Mouse (Mus musculus): ENCODE measurements around the gene Gm2832. TPM values are rescaled to one million over a fixed set of nuclear protein-coding genes. Genes with fewer than 3 reads are reported as not detected.
"Not testable (repeated sequence)": the region's sequence is repeated elsewhere in the genome, so short reads cannot be mapped to it uniquely, and the experiment has no call there.

The Gm2832 gene
- not detected in 2 replicates for polyA plus RNA-seq (2014; fragmentation: Nextera tagmentation; extraction: Ambion mirVana)

GRCm38 (mm10) chr14:41278505-41278904 is at the start of gene Gm2832:
Gm2832 (plus strand) TSS chr14:41278805.
- not testable (repeated sequence) for H3K9ac ChIP-seq (ENCODE audit: low read depth, low read length); H3K4me2 ChIP-seq; H3K27me3 ChIP-seq (ENCODE audit: control insufficient read depth, insufficient read depth, low read length); H3K4me1 ChIP-seq (ENCODE audit: control insufficient read depth, insufficient read depth, low read length); H3K27ac ChIP-seq (ENCODE audit: low read depth, low read length); H3K9me3 ChIP-seq (replicated peaks; ENCODE audit: control insufficient read depth, low read length); H3K4me3 ChIP-seq (ENCODE audit: low read depth, low read length); H3K36me3 ChIP-seq (ENCODE audit: control insufficient read depth, insufficient read depth, low read length); ATAC-seq (replicated peaks; ENCODE audit: insufficient number of reproducible peaks, low FRiP score, low TSS enrichment)
- 83% methylated on average over 2 of the region's 3 CpGs for WGBS (ENCODE audit: insufficient replicate concordance)

DNA sequence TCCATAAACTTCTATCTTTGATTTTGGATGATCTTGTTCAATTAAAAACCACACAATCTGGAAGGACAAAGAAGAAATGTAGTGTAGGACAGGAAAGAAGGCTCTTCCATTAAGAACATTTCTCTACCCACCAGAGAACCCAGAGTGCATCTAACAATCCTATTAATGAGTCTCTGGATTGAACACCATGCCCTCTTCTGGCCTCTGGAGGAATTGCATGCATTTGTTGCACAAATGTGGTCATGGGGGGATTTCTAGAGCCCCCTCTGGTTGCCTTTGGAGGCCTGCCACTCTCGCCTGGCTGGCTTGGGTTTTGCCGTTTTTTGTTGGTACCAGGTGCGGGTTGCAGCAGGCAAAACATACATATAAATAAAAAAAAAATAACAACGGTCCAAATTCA is 15.3 kb upstream of the Gm2832 start:
- H3K4me1 ChIP-seq (ENCODE audit: control insufficient read depth, insufficient read depth, low read length); ATAC-seq (replicated peaks; ENCODE audit: insufficient number of reproducible peaks, low FRiP score, low TSS enrichment); H3K9me3 ChIP-seq (replicated peaks; ENCODE audit: control insufficient read depth, low read length); H3K36me3 ChIP-seq (ENCODE audit: control insufficient read depth, insufficient read depth, low read length); H3K9ac ChIP-seq (ENCODE audit: low read depth, low read length); H3K27ac ChIP-seq (ENCODE audit: low read depth, low read length); H3K4me3 ChIP-seq (ENCODE audit: low read depth, low read length); H3K4me2 ChIP-seq; H3K27me3 ChIP-seq (ENCODE audit: control insufficient read depth, insufficient read depth, low read length): not testable (repeated sequence)
- WGBS (ENCODE audit: insufficient replicate concordance), result 38% methylated on average over 3 of the region's 4 CpGs

DNA sequence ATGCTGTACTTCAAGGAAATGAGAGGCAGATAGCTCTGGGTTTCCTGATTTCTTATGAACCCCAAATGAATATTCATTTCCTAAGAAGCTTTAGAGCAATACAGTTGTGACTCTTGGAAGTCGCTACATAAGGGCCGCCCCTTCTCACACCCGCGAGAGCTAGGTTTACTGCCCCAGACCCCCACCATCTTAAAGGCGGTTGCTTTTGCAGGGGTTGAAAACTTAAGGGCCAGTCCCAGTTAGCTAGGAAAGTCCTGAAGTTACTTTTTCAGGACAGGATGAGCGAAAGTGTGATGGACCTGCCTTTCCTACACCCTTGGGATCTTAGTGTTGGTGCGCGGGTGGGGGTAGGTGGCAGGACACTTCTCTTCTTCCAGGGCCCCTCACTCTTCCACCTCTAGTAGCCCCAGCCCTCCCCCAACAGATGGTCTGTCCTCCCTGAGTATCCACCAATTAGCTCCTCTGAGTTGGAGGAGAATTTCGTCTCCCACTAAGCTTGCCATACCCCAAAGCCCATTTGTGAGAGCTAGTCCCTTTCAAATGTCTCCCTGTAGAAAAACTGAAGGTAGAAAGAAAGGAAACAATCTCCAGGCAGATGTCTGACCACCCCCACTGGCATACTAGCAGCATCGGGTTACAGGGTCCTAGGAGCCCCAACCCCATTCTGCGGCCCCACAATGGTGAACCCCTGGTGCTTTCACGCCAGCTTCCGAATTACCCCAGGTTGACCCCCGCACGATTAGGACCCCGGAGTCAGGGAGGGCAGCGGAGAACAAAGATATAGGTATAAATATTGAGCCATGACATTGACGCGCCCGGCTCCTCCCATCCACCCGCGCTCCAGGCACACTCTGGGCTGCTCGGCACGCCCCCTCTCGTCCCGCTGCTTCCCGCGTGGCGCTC is 14.5 kb upstream of the Gm2832 start:
- H3K27ac ChIP-seq (ENCODE audit: low read depth, low read length); H3K9me3 ChIP-seq (replicated peaks; ENCODE audit: control insufficient read depth, low read length); H3K36me3 ChIP-seq (ENCODE audit: control insufficient read depth, insufficient read depth, low read length); H3K4me3 ChIP-seq (ENCODE audit: low read depth, low read length); H3K27me3 ChIP-seq (ENCODE audit: control insufficient read depth, insufficient read depth, low read length); H3K4me1 ChIP-seq (ENCODE audit: control insufficient read depth, insufficient read depth, low read length); H3K9ac ChIP-seq (ENCODE audit: low read depth, low read length); ATAC-seq (replicated peaks; ENCODE audit: insufficient number of reproducible peaks, low FRiP score, low TSS enrichment): not testable (repeated sequence)
- peak overlapping the region; percentile 58 for H3K4me2 ChIP-seq
- WGBS (ENCODE audit: insufficient replicate concordance), result 6% methylated on average over 21 of the region's 29 CpGs

- not testable (repeated sequence) for H3K9ac ChIP-seq (ENCODE audit: low read depth, low read length)
- H3K4me3 ChIP-seq (ENCODE audit: low read depth, low read length), result peak overlapping the region; percentile 27
These were observed 13.6 kb upstream of the Gm2832 start for GRCm38 (mm10) chr14:41264756-41265566.

GRCm38 (mm10) chr14:41285965-41286364 is 7.4 kb downstream of the Gm2832 start:
- not testable (repeated sequence) for H3K4me3 ChIP-seq (ENCODE audit: low read depth, low read length); H3K27me3 ChIP-seq (ENCODE audit: control insufficient read depth, insufficient read depth, low read length); H3K36me3 ChIP-seq (ENCODE audit: control insufficient read depth, insufficient read depth, low read length); H3K27ac ChIP-seq (ENCODE audit: low read depth, low read length); H3K4me1 ChIP-seq (ENCODE audit: control insufficient read depth, insufficient read depth, low read length); H3K9me3 ChIP-seq (replicated peaks; ENCODE audit: control insufficient read depth, low read length); H3K4me2 ChIP-seq; H3K9ac ChIP-seq (ENCODE audit: low read depth, low read length); ATAC-seq (replicated peaks; ENCODE audit: insufficient number of reproducible peaks, low FRiP score, low TSS enrichment)
- WGBS (ENCODE audit: insufficient replicate concordance), result 27% methylated on average over 1 of the region's 1 CpGs

More at GRCm38 (mm10) chr14:41264756-41265566, 13.6 kb upstream of the Gm2832 start:
- not testable (repeated sequence) for H3K9me3 ChIP-seq (replicated peaks; ENCODE audit: control insufficient read depth, low read length); H3K27ac ChIP-seq (ENCODE audit: low read depth, low read length); H3K27me3 ChIP-seq (ENCODE audit: control insufficient read depth, insufficient read depth, low read length); H3K36me3 ChIP-seq (ENCODE audit: control insufficient read depth, insufficient read depth, low read length); H3K4me1 ChIP-seq (ENCODE audit: control insufficient read depth, insufficient read depth, low read length)
- 0% methylated on average over 21 of the region's 36 CpGs for WGBS (ENCODE audit: insufficient replicate concordance)
- peak overlapping the region; percentile 58 for H3K4me2 ChIP-seq
- peak; percentile 55; the same call in 1 of the 2 replicates for ATAC-seq (replicated peaks; ENCODE audit: insufficient number of reproducible peaks, low FRiP score, low TSS enrichment)

Other genes starting within 250 kb of the Gm2832 start
- 0.53 TPM in 1 of 2 replicates, not detected in the other for gene Dydc2, start 209.6 kb upstream of the Gm2832 start, polyA plus RNA-seq (2014; fragmentation: Nextera tagmentation; extraction: Ambion mirVana)
- not detected in 2 replicates for gene Dydc1, start 205.9 kb upstream of the Gm2832 start, polyA plus RNA-seq (2014; fragmentation: Nextera tagmentation; extraction: Ambion mirVana)
- gene Mat1a, start 173.8 kb upstream of the Gm2832 start, polyA plus RNA-seq (2014; fragmentation: Nextera tagmentation; extraction: Ambion mirVana), result 0.46 and 1.1 TPM in 2 replicates
- 0.35 and 0.69 TPM in 2 replicates for gene Sftpa1, start 147.0 kb upstream of the Gm2832 start, polyA plus RNA-seq (2014; fragmentation: Nextera tagmentation; extraction: Ambion mirVana)
- gene Mbl1, start 127.3 kb upstream of the Gm2832 start, polyA plus RNA-seq (2014; fragmentation: Nextera tagmentation; extraction: Ambion mirVana), result not detected in 2 replicates
- gene Sftpd, start 93.7 kb upstream of the Gm2832 start, polyA plus RNA-seq (2014; fragmentation: Nextera tagmentation; extraction: Ambion mirVana), result not detected in 2 replicates
- not detected in 2 replicates for gene Gm5798, start 69.8 kb downstream of the Gm2832 start, polyA plus RNA-seq (2014; fragmentation: Nextera tagmentation; extraction: Ambion mirVana)
- not detected in 2 replicates for gene Gm7945, start 107.6 kb downstream of the Gm2832 start, polyA plus RNA-seq (2014; fragmentation: Nextera tagmentation; extraction: Ambion mirVana)
- gene Gm6482, start 129.5 kb downstream of the Gm2832 start, polyA plus RNA-seq (2014; fragmentation: Nextera tagmentation; extraction: Ambion mirVana), result not detected in 2 replicates
- gene Gm7954, start 174.7 kb downstream of the Gm2832 start, polyA plus RNA-seq (2014; fragmentation: Nextera tagmentation; extraction: Ambion mirVana), result not detected in 2 replicates
- gene Gm3486, start 210.7 kb downstream of the Gm2832 start, polyA plus RNA-seq (2014; fragmentation: Nextera tagmentation; extraction: Ambion mirVana), result not detected in 2 replicates

Data from heart, embryonic 11.5 days (tissue).